Mouse (Mus musculus) T-helper 17 cell (primary cell): ENCODE measurements around the gene A630001G21Rik.

Experiments used
- in situ Hi-C, 2 experiments: fragments of 300-600 bp; cut with MboI, MseI; formaldehyde crosslinking; loops; 1 replicate in 1 of 2; 2 replicates in 1 of 2; pipeline ENCODE4 v1.15.1; 2025; ENCODE audit warnings: high pct_unique_total_duplicates in 2 of 2

A630001G21Rik gene

DNA sequence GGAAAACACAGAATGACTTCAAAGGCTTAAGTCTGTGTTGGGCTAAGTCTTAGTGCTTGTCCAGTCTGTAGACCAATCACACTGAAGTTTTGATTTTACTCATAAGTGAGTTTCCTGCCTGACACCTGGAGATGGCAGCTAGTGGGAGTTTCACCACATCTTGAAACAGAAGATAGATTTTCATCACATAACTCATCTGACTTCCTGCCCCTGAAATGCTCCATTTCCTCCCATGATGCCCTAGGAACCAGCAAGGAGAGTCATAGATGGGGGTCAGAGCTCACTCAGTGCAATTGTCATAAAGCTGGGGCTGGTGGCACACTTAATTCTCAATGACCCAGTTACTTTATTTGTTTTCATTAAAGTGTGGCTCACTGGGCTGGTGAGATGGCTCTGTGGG lies 38.6 kb downstream of the A630001G21Rik start:
- in situ Hi-C loops: loop anchor here (5.0 to 25.0 kb wide), 4 partner anchors 55 to 965 kb away; partner anchors contain the start of genes A530032D15Rik (in 1 of the 2), Cab39 (in 1 of the 2), Dis3l2 (in 1 of the 2) and Gm10553 (in 1 of the 2)

DNA sequence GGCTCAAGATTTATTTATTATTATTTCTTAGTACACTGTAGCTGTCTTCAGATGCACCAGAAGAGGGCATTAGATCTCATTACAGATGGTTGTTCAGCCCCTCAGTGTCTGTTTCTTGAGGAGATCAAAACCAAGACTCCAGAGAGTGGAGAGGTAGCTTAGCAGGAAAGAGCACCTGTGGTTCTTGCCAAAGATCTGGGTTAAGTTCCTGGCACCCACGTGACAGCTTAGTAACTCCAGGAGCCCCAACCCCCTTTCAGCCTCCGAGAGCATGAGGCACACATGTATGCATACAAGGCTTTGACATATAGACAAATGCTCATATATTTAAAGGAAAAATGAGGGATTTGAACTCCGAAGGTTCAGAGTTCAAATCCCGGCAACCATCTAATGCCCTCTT lies 39.4 kb downstream of the A630001G21Rik start:
- in situ Hi-C loops: loop anchor here (5.0 to 25.0 kb wide), 3 partner anchors 56 to 627 kb away; partner anchors contain the start of genes A530032D15Rik (in 1 of the 2), Cab39 (in 1 of the 2) and Gm10553 (in 1 of the 2)

DNA sequence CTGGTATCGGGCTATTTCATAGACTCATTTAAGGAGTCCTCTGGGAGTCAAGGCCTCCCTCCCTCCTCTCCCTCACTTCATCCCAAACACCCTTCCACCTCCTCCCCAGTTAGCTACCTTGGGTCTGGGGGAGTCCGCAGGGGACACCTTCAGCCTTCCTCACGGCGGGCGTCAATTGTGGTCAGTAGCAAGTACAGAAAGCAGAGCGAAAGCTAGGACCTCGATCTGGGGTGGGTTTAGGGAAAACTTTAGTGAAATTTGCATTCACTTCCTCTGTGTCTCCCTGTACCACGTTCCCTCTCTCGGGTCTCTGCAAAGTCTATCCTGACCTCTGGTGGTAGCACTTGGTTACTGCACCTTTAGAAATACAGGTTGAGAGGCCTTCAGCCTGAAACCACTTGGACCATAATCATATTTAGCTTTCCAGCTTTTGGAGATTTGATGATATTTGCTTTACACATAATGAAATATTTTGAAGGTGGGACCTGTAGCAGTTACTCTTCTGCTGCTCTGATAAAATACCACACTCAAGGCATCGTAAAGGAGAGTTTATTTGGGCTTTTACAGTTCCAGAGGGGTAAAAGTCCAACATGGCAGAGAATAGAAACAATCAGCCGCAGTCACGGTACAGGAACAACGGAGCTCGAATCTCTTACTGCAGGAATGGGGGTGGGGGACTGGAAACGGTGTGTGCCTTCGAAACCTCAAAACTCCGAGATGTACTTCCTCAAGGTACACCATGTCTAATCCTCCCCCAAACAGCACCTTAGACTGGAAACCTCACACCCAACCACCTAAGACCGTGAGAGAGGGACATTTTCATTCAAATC lies 41.9 kb downstream of the A630001G21Rik start:
- in situ Hi-C loops: loop anchor here (5.0 to 25.0 kb wide), 3 partner anchors 58 to 624 kb away; partner anchors contain the start of genes A530032D15Rik (in 1 of the 2), Cab39 (in 1 of the 2) and Gm10553 (in 1 of the 2)

DNA sequence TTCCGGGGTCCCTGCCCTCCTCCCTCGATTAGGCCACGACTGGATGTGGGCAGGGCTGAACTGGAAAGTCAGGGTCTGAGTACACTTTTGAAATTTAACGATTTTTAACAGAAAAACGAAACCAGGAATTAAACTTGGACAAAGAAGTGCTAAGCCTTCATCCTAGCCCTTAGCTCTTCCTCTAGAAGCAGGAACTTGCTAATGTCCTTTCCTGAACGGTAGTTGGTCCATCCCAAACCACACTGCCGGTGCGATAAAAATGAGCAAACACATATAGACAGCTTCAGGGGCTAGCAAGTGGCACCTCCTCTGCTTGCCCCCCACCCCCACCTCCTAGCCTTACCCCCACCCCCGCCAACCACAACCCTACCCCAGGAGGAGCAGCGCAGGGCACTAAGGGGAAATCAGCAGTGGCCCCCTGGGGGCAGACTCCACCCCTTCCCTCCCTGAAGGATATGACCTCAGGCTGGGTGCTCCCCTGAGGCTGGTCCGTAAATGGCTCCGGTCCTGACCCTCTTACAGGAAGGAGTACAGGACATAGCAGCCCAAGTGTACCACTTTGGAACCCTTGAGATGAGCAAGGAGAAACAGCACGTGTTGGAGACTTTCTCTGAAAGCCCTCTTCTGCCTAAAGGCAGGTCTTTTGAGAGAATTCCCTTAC lies 42.9 kb downstream of the A630001G21Rik start:
- in situ Hi-C loops: loop anchor here (5.0 to 25.0 kb wide), 3 partner anchors 59 to 623 kb away; partner anchors contain the start of genes A530032D15Rik (in 1 of the 2), Cab39 (in 1 of the 2) and Gm10553 (in 1 of the 2)

DNA sequence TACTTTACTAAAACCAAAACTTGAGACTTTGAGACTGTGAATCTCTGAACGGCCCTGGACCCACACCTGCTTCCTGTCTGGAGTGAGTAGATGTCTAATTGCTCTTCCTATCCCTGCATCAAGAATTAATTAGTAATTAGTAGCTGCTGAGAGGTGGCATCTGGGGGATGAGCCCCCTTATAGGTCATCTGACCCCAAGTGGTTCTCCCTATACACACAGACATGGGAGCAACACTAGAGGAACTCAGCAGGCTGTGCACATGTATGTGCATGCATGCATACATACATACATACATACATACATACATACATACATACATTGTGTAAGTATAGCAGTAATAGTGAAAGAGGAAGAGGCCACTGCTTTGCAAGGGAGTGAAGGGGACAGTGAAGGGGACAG lies 43.9 kb downstream of the A630001G21Rik start:
- in situ Hi-C loops: loop anchor here (10.0 to 25.0 kb wide), 2 partner anchors 60 to 622 kb away; partner anchors contain the start of genes A530032D15Rik (in 1 of the 2), Cab39 (in 1 of the 2) and Gm10553 (in 1 of the 2)

DNA sequence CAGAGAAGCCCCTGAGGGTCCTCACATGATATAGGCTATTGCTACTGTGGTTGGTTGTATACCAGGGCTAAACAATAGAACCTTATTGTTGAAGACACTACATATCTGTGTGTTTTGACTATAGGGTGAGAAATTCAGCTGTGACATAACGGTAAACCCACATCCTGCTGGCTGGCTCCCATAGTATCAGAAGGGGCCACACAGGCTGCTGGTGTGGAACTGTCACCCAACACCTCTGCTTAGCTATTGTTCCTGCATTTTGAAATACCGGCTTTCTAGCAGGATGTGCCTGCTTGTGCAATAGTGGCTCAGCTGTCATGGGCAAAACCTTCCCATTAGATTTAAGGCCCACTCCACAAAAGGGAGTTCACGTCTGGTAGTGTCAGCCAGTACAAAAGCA lies 45.9 kb downstream of the A630001G21Rik start:
- in situ Hi-C loops: loop anchor here (10.0 to 25.0 kb wide), 2 partner anchors 62 to 620 kb away; partner anchors contain the start of genes A530032D15Rik (in 1 of the 2), Cab39 (in 1 of the 2) and Gm10553 (in 1 of the 2)

DNA sequence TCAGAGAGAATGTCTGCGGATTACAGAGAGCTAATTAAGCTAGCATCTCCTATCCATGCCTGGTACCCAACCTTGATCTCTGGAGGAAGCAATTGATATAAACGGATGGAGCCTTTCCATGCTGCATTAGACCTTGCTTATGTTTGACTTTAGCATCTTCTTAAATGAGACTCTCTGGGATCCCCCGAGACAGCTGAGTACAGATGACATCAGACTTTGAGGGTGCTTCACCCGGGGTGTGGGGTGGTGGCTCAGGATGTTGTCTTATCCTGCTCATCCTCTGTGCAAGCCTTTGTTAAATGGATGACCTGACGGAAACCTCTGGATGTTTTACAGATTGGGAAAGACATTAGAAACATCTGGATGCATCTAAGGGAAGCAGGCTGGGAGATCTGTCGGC lies 48.0 kb downstream of the A630001G21Rik start:
- in situ Hi-C loops: loop anchor here (10.0 to 25.0 kb wide), 2 partner anchors 64 to 618 kb away; partner anchors contain the start of genes A530032D15Rik (in 1 of the 2), Cab39 (in 1 of the 2) and Gm10553 (in 1 of the 2)

DNA sequence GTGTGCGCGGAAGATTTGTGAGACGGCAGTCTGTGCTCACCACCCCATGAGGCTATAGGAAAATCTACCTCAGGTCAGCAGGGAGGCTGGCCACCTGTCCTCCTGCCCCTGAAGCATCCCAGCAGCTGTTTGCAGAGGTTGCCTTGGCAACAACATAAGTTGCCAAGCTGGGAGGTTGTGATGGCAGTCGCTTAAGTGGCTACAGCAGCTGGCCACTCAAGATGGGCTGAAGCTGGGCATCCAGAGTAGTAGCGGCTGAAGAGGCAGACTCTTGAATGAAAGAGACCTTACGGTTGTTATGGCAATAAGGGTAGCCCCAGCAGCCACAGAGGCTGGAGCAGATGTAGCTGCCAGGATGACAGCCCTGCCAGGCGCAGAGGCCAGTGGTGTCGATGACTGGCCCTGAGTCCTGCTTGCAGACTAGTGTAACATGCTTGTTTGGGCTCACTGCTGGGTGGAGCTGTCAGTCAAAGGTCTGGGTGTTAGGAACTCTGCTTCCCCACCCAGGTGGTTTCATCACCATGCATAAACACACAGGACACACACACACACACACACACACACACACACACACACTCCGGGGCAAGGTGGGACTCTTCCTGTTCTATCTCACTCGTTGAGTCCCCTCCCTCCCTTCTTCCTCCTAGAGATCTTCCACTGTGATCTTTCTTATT lies 58.1 kb downstream of the A630001G21Rik start:
- in situ Hi-C loops: no loop called here

DNA sequence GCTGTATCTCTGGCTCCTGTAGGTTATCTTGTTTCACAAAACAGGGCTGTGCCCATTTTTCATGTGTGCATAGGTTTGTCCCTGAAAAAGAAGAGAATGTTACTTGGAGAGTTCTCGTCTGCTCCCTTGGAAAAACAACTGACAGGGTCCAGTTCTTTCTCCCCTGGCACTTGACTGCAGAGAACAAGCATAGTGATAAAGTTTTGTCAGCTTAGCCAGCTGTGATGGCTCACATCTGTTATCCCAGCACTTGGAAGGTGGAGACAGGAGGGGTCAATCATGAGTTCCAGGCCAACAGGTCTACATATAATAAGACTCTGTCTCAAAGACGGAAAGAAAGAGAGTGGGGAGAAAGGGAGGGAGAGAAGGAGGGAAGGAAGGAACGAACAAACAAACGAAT lies 59.4 kb downstream of the A630001G21Rik start:
- in situ Hi-C loops: loop anchor here in 1 of 2 experiments (5.0 kb wide), 1 partner anchor 42 kb away; no protein-coding TSS in a partner anchor

DNA sequence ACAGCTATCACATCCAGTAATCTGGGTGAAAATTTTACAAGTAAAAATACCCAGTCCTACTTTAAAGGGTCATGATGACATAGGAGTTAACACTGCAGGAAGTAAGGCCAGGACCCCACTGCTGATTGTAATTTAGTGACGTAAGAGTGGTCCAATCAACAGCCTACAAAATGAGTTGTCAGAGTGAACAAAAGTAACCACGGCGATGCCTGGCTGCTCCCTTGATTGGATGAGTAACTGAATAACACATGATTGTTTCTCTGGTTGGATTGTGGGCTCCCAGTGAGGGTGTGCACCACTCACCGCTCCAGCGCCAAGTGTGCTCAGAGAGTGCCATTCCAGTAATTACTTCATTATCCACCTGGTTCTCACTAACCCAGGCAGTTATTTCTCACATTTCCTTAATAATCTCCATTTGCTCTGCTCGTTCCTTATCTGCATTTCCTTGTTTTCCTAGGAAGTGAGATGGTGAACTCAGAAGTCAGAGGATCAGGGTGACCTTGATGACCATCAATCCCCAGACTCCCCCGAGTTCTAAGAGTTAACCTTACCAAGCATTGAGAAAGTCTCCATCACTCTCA lies 61.9 kb downstream of the A630001G21Rik start:
- in situ Hi-C loops: loop anchor here in 1 of 2 experiments (5.0 kb wide), 1 partner anchor 39 kb away; no protein-coding TSS in a partner anchor

DNA sequence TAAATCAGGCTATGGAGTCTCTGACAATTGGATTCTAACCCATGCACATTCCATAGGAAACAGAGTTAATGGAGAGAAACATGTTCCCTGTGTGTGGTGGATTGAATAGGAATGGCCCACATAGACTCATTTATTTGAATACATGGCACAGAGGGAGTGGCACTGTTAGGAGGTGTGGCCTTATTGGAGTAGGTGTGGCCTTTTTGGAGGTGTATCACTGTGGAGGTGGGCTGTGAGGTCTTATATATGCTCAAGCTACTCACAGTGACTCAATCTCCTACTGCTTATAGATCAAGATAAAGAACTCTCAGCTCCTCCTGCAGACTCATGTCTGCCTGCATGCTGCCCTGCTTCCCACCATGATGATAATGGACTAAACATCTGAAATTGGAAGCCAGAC lies 63.9 kb downstream of the A630001G21Rik start:
- in situ Hi-C loops: no loop called here

DNA sequence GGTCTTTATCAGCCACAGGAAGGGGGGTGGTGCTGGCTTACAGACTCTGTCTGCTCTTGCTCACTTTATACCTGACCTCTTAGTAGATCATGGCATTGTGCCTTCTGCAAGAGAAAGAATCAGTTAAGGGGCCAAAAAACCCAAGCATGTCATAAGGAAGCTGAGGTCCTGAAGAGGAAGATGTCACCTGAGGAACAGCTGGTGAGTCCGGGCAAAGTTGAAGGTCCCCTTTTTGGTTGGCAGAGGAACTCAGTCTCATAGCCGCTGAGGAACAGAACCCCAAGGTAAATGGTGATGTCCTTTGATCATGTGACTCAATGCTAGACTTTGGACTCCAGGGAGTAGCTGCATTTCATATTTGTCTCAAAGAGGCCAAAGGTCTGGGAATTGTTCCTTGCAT lies 71.7 kb downstream of the A630001G21Rik start:
- in situ Hi-C loops: no loop called here

DNA sequence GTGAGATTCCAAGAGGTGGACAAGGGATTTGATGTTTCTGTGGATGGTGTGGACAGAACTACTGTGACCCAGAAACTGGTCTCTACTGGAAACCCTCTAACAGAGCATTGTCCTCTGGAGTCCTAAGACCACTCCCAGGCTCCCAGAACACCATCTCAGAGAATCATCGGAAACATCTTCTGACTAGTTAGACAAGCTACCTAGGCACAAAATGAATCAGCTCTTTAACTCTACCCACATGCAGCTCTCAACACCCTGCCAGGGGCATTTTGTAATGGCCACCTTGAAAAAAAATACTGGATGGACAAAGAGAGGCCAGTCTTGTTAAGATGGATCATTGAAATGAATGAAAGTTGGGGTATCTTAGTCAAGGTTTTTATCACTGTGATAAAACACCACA lies 72.9 kb downstream of the A630001G21Rik start:
- in situ Hi-C loops: no loop called here

DNA sequence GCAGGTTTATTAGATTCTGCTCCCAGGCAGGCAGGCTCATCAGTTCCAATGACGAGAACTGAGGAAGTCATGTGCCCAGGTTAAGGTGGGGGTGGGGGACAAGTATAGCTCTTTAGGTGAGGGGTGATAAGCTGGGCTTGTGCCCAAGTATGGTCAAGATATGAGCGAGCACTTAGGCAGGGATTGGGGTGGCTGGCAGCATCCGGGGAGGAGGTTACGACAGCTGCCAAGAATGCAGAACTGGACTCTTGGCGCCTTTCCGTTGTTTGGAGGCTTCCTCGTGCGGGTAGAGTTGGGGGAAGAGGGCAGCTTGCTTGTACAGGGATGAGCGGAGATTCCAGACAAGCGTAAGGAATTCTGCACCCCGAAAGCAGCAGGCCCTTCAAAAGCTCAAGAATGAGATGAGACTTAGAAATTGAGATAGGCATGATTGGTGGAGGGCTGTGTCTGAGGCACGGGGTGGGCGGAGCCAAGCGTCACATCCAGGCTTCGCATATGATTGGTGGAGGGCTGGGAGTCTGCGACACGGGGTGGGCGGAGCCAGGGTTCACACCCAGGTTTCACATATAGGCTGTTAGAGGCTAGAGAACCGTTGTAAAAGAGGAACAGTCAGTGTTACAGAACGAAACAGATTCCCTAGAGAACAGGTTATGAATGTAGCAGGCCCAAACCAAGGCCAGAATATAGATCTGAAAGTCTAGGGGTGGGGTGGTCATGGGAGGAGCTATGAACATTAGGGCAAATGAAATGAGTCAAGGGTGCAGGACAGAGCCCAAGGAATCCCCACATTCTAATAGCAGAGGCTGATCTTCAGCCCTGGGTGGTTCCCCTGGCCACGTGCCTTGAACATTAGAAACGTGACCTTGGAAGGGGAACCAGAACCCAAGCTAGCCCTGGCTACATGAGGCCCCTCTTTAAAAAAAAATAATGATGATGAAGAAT lies 74.9 kb downstream of the A630001G21Rik start:
- in situ Hi-C loops: no loop called here

DNA sequence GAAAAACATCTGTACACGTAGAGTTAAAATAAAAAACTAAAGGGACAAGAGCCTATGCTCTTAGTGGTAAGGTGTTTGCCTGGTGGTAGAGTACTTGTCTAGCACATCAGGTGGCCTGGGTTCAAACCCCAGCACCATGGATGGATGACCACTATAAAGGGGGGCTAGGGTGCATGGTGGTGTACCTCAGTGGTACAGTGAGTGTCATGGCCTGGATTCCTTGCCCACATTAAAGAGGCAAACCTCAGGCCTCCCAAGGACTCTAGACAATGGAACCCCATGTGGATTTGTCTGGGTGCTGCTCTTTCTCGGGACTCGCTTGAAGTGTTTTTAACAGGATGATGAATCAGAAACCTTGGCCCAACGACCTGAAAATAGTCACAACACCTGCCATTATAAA lies 75.9 kb downstream of the A630001G21Rik start:
- in situ Hi-C loops: no loop called here

DNA sequence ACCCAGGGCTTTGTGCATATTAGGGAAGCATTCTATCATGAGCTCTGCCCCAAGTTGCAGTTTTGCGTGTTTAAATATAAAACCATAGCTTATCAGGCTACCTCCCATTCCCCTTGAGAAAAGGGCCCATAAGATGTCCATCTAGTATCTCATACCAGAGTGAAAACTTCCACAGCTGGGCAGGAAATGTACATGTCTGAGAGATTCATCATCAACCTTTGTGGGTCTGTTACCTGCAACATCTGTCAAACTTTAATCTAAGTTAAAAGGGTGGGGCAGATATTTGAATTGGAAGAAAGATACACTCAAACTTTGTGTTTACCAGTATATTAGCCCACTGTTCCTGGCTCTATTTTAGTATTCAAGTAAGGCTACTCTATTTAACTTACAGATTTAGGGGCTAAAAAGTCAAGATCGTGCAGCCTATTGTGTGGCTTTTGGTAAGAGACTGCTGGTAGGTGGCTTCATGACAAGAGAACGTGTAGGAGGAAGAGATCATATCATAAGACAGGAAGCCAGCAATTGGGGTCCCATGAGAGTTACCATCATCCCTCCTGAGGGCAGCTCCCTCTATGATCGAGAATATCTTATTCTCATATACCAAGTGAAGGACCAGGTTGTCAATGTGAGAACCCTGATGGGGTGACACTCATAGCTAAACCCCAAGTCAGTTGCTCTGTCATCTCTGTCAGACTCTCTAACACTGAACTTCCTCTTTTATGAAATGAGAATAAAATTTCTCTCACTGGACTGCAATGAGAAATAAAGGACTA lies 80.5 kb downstream of the A630001G21Rik start:
- in situ Hi-C loops: no loop called here

DNA sequence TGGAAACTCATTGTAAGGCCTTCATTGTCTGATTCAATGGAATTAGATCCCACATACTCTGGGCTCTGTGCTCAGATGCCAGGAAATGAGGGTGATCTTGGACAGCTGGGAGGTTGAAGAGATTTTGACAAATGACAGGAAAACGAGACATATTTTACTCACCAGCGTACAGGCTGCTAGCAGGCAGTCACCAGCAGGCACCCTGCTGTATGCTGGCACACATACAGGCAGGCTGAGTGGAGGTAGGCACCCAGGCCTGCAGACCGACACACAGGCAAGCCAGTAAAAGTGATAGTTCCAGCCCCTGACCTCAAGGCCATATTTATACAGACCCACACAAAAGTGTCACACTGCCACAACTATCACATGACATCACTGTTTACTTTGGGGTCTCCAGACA lies 82.8 kb downstream of the A630001G21Rik start:
- in situ Hi-C loops: no loop called here

DNA sequence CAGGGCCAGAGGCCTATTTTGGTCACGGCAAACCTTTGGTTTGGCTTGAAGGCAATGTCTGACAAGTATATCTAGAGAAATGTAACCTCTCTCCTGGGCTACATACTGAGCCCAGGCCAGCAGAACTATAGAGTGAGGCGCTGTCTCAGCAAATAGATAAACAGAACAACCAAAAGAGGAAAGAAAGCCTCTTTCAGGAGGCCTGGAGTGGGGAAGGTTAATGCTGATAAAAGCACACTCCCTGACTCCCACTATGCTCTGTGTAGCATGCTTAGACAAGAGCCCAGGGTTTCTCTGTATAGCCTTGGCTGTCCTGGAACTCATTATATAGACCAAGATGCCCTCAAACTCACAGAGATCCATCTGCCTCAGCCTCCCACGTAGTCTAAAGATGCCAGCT lies 85.2 kb downstream of the A630001G21Rik start:
- in situ Hi-C loops: no loop called here

DNA sequence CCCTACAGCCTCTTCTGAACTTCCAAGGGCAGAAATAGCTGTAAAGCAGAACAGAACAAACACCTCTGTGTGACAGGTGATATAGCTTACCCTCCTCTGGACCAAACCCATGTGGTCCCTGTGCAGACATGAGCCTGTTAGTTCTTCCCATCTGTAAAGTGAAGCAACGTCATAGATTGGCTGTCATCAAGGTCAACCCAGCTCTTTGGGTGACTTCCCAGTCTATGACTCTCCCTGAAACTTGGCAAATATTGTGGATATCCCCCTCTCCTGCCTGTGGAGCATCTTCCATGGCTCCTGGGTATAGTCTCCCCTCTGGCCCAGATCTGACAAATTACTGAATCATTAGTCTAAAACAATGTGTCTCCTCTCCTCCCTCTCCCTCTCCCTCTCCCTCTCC lies 86.2 kb downstream of the A630001G21Rik start:
- in situ Hi-C loops: no loop called here
